Mouse (Mus musculus): ENCODE measurements around the gene Supt6.

Gene Supt6

GRCm38 (mm10) chr11:78166161-78166560 lies 79.6 kb downstream of the Supt6 start:
- in situ Hi-C loops (cut with MboI) = no loop called here

- in situ Hi-C loops (cut with MboI) = no loop called here
These were observed 80.1 kb downstream of the Supt6 start for GRCm38 (mm10) chr11:78165761-78166109.

GRCm38 (mm10) chr11:78164924-78165760 lies 80.6 kb downstream of the Supt6 start, which contains the start of gene Traf4:
Gene Traf4, minus strand, starts transcription at chr11:78165589.
- in situ Hi-C loops (cut with MboI) = no loop called here

GRCm38 (mm10) chr11:78164604-78164923 lies 81.2 kb downstream of the Supt6 start:
- in situ Hi-C loops (cut with MboI) = no loop called here

- in situ Hi-C loops (cut with MboI) = no loop called here
These were observed 81.8 kb downstream of the Supt6 start for GRCm38 (mm10) chr11:78163681-78164603.

- in situ Hi-C loops (cut with MboI) = no loop called here
These were observed 82.7 kb downstream of the Supt6 start for GRCm38 (mm10) chr11:78163045-78163444.

- in situ Hi-C loops (cut with MboI) = no loop called here
These were observed 83.3 kb downstream of the Supt6 start for GRCm38 (mm10) chr11:78162504-78162903.

- in situ Hi-C loops (cut with MboI) = no loop called here
These were observed 83.8 kb downstream of the Supt6 start for GRCm38 (mm10) chr11:78161968-78162367.

GRCm38 (mm10) chr11:78161169-78161568 lies 84.6 kb downstream of the Supt6 start:
- in situ Hi-C loops (cut with MboI) = no loop called here

- in situ Hi-C loops (cut with MboI) = no loop called here
These were observed 85.1 kb downstream of the Supt6 start for GRCm38 (mm10) chr11:78160675-78161074.

GRCm38 (mm10) chr11:78160171-78160570 lies 85.6 kb downstream of the Supt6 start:
- in situ Hi-C loops (cut with MboI) = no loop called here

- in situ Hi-C loops (cut with MboI) = no loop called here
These were observed 86.2 kb downstream of the Supt6 start for GRCm38 (mm10) chr11:78159557-78159956.

- in situ Hi-C loops (cut with MboI) = no loop called here
These were observed 86.7 kb downstream of the Supt6 start for GRCm38 (mm10) chr11:78159096-78159495.

Measured in mature B cell (primary cell).